Mouse (Mus musculus): ENCODE measurements around the gene Gcn1l1.

- no peak for TF ChIP-seq CTCF (IDR thresholded peaks at IDR 0.05; ENCODE audit: low read depth, low read length)
- TF ChIP-seq POLR2A (IDR thresholded peaks at IDR 0.05; ENCODE audit: extremely low read depth, insufficient read depth, low read length): no peak
Measured at GRCm38 (mm10) chr5:115626237-115626886, 61.3 kb downstream of the Gcn1l1 start.

All from liver, adult 2 months (tissue).